Mouse (Mus musculus) adrenal gland, adult 8-10 months (tissue): ENCODE measurements around the gene Gm44965. TPM values are rescaled to one million over a fixed set of nuclear protein-coding genes. Genes with fewer than 3 reads are reported as not detected.

Experiments
- DNase-seq: peaks from one replicate; pipeline ENCODE4 v3.0.0; 2022
- total RNA-seq, 4 experiments: library from RNA; stranded (reverse); gene quantifications; 2 replicates each; pipeline ENCODE4 v1.2.4; 2022

Gene Gm44965
- total RNA-seq, 4 experiments from 2014 or later = 1.8 to 7.7 (median 2.6) TPM; not detected in 1

DNA sequence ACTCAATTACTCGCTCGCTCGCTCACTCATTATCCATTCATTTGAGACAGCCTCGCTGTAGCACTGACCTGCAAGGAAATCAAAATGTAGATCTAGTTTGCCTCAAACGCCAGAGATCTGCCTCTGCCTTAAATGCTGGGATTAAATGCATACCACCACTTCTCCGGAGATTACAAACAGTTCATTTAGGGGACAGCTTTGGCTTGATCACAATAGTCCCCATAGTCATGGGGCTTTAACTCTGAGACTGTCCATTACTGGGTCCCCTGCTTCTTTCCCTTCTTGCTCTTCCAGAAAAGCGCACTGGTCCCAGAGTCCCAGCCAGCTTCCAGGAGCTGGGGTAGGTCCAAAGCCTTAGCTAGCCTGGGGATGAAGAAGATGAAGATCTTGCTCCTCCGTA is 32.7 kb downstream of the Gm44965 start, which contains the start of gene AI854703:
AI854703 (plus strand) TSS at position 301 of the 400 bp plus-strand sequence.
- no peak for DNase-seq

DNA sequence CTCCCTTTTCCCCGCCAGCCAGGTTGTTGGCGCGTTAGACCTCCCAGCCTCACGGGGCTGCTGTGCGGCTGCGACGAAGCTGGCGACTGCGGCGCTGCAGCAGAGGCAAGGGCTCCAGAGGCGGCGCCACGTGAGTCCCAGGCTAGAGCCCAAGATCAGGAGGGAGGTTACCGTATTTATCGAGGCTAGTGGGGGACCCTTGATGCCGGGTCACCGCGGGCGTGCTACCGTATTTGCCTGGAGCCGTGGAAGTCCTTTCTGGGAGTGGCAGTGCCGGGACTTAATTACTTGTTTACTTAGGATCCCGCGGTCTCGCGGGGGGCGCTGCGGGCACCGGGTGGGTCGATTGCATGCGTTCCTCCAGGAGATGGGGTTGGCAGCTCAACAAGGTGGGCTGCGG is 33.2 kb downstream of the Gm44965 start:
- DNase-seq = peak; percentile 44

DNA sequence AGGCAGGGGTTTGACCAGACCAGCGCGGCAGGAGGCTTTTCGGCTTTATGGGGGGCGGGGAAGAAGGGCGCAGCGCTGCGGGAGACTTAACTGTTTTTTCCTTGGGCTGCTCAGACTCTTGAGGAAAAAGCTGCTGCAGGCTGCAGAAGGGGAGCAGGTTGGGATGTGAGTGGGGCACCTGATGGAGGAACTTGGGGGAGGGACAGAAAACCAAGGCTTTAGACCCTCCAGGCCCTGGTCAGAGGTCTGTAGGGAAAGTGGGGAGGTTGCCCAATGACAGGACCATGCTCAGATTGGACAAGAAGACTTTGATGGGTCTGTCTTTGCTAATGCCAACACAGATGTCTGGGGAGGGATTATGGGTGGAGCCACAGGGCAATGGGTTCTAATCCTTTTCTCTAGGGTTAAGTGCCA is 33.8 kb downstream of the Gm44965 start:
- no peak for DNase-seq

DNA sequence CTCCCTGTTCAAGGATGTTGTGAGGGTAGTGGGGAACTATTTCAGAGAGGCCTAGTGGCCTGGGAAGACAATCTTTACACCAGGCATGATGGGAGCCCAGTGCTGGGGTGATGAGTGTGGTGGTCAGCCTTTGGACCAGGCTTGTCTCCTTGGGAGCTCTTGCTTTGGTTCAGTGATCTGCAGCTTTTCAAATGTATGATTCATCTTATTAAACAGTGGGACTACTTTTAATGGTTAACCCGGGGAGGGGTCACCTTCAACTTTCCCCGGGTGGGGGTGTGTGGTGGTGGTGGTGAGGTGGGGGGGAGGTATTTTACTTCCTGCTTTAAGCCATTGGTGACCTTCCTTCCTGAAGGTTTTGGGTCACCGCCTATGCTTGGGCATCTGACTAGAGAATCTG is 34.6 kb downstream of the Gm44965 start:
- DNase-seq = no peak

DNA sequence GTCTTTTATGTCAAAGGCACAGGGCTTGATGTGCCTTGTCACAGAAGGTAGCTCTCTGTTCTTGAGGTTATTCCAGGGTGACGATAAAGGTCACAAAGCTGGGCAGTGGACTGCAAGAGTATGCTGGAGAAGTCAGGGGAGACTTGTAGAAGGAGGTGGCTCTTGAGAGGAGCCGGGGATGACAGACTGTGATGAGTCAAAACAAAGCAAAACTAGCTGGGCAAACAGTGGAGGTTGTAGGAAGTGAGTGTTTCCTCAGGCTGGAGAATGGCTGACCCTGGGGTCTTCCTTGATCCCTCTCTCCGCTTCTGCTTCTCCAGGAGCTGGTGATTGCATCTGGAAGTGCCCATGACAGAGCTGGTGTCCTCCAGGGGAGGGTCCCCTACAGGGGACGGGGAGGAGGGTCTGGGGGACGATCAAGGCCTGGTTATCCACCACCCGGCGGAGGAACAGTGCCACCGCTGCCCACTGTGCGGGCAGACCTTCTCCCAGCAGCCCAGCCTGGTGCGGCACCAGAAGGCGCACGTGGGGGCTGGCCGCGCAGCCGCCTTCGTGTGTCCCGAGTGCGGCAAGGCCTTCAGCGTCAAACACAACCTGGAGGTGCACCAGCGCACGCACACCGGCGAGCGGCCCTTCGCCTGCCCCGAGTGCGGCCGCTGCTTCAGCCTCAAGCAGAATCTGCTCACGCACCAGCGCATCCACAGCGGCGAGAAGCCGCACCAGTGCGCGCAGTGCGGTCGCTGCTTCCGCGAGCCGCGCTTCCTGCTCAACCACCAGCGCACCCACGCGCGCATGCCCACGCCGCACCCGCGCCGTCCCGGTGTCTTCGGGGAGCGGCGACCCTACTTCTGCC is 35.3 kb downstream of the Gm44965 start:
- no peak for DNase-seq

DNA sequence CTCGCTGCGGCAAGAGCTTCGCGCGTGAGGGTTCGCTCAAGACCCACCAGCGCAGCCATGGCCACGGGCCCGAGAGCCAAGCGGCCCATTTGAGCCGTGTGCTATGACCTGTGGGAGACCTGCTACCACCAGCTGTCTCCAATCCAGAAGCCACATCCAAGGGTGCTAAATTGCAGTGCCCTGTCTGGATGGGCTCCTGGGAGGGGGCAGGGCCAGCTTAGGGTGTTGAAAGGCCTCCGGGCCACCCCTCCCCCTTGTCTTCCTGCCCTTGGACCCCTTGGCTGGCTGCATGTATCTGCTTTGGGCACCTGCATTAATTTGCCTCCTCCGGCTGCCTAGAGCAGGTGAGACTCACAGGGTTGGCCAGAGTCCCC is 35.9 kb downstream of the Gm44965 start:
- DNase-seq = no peak

DNA sequence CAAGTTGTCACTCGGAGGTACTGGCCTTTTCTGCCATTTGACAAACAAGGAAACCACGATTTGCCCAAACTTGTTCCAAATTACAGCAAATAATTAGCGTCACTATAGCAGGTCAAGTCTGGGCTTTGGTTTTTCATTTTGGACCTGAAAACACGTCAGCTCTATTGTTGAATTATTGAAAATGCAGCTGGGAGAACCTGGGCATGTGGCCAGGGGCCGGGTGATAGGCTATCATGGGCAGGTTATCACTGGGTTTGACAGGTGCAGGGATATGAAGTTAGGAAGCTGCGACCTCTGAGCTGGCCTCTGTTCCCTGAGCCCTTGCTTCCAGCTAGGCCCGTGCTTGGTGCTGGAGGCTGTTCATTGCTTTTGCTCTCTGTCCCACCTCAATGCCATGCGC is 37.1 kb downstream of the Gm44965 start:
- DNase-seq = no peak

DNA sequence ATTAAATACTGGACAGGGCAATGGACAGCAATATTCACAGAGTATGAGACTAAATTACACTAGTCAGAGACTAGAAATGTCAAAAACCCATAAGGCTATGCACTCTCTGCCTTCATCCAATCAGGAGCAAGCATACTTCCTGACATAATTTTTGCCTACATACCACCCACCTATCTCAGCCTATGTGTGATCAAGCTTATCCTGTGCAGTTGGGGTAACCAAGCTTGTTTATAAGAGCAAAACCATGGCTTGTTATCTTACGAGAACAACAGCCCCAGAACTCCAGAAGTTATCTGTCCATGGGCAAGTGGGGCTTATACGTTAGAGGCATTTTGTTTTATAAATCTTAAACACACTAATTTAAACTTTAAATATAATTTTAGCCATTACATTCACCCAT is 41.4 kb downstream of the Gm44965 start:
- DNase-seq = no peak

DNA sequence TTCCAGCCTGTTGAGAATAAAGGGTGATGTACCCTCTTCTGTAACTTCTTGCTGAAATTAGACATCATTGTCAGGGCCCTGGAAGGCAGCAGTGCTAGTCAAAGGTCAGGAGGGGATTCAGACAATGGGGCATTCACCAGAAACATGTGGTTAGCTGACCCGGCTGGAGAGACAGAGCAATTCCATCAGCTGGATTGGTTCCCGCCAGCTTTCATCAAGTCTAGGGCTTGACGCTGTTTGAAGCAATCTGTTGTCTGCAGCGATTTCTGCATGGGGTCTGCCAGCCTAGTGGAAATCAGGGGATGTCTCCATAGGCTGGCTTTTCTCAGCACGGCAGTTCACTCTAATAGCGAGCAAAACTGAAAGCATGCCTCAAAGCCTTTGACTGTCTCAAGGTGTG is 42.8 kb downstream of the Gm44965 start:
- no peak for DNase-seq

DNA sequence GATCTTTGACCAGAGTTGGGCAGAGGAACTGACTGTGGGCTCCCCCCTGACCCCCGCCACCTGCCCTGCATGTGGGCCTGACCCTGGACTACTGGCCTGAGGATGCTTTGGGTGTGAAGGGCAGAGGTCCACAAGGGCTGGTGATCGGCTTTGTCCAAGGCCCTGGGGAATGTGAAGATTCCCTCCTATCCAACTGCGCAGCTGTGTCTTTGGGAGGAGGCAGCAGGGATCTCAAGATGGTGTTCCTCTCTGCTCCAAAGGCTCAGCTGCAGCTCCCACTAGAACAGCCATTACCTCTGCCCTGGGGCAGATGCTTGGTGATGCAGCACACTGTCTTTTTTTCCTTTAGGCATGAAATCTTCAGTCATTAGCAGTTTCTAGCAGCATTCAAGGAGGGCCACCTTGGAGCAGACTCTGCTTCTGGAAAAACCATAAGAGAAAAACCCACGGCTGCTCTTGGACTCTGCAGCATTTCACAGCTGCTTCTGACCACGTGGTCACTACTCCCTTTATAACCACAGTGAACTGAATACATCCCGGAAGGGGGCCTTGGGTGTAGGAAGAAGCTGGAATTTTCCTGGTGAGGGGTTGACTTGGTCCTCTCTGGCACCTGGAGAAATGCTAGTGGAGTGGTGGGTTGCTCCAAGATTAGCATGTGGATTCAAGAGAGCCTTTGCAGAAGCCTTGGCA is 44.2 kb downstream of the Gm44965 start:
- DNase-seq = no peak

DNA sequence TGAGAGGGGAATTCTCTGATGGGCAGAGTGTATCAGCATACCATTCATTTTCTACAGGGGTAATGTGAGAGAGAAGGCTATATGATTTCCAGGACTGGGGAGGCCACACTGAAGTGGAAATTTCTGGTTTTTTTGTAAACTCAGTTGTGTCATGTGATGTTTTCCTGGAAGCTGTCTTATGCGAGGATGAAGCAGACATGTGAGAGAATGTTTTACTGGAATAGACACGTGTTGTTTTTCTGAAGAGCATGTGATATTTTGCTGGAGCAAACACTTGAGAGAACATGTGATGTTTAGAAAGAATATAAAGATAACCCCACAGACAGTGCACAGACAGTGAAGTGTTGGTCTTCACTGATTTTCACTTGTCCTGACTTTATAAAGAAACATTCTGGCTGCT is 44.8 kb downstream of the Gm44965 start:
- no peak for DNase-seq

DNA sequence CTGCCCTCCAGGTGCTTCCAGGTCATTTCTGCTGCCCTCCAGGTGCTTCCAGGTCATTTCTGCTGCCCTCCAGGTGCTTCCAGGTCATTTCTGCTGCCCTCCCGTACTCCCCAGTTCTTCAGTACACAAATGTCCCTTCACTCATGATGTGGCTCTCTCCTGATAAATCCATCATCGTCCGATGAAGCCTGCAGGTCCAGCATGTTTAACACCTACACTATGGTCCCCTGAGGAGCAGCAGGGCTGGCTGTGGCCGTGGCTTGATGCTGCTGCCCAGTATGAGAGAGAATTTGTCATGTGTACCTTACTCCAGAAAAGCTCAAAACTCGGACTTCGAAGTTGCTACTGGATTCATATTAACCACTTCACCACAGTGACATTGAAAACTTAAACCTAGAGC is 47.6 kb downstream of the Gm44965 start:
- no peak for DNase-seq

DNA sequence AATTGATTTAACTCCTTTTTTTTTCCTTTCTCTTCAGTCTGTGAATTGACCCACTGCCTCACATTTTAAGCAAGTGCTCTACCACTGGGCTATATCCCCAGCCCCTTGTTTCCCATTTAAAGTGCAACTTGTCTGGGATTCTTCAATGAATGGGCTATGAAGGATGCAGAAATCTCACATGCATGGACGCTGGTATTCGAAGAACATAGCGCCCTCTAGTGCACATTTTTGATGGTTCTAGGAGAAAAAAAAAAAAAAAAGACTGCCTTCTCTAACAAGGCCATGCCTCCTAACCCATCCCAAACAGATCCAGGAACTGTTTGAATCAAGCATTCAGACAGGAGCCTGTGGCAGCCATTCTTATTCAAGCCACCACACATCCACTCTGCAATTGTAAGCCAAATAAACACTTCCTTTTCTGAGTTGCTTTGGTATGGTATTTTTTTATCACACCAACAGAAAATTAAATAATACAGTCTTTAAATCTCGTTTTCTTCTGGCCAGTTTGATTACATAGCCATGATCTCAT is 49.1 kb downstream of the Gm44965 start:
- no peak for DNase-seq

DNA sequence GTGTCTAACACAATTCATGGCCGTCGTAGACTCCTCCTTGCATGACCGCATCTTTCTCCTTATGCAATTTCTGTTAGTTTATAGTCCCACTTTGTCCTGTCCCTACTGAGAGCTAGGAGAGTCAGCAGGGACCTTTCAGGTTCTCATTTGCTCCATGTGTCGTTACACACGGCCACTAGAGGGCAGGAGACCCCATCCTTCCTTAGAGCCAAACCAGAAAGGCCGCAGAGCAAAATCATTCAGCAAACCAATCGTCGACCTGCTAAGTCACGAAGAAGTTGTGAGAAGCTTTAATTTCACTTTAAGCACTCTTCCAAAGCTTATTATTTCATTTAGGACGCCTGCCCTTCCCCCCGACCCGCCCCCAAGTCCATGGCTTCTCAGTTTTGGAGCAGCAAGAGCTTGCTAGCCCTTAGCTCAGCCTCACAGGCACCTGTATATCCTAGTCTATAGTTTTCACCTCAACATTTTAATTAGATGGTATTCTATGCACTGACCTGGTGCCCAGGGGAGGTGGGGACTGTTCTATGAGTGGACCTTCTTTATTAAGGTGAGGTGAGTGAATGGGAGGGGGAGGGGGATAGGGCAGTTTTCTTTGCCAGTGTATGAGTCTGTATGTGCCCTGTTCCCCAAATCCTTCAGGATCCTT is 52.0 kb downstream of the Gm44965 start:
- DNase-seq = peak; percentile 45

DNA sequence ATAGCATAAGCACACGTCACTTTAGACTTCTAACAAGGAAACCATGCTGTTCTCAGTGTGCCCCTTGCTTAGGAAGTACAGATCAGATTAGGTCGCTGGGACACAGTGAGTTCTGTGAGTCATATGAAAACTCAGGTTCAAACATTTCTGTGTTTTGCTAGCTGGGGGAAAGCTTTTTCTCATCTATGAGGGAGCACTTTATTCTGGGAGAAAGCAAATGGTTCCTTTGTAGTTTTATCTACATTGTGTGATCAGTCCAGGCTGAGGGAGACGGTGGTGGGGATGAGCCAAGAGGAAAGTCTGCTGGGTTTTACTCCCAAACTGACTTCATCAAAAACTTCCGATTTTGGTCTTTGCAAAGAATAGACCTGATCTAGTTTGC is 52.6 kb downstream of the Gm44965 start:
- no peak for DNase-seq

DNA sequence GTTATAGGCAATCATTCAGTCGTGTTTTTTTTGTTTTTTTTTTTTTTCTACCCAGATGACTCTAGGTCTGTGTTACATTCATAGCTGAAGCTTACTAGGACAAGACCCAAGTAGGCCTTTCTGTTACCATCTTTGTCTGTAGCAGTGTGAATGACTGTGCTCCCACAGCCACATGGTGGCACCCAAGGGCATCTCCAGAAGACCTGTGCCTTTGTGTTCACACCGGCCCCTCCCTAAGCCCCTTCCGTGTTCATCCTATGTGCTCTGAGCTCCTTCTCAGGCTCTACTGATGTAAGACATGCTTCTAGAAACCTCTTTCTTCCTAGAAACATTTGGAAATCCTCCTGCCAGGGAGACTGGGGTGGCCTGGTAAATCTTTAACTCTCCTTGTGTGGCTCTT is 53.3 kb downstream of the Gm44965 start, which contains the start of gene Gimap8:
Gimap8 (plus strand) TSS at position 240 of the 400 bp plus-strand sequence.
- DNase-seq = no peak

DNA sequence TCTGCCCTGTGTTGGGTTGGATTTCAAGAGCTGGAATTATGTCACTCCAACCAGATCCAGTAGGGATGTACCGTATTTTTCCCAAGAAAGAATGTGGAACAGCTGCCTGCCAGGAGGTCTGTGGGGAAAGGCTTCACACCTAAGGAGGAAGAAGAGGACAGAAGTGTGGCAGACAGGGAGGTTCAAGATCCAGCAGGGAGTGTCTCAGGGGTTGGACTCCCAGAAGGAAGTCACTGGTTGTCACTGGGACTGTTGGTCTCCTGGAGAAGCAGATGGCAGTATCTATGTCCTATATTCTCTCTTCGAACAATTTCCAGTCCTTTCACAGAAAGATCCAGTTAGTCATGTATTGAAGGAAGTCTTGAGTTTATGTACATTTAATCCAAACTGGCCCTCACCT is 53.9 kb downstream of the Gm44965 start:
- DNase-seq = no peak

DNA sequence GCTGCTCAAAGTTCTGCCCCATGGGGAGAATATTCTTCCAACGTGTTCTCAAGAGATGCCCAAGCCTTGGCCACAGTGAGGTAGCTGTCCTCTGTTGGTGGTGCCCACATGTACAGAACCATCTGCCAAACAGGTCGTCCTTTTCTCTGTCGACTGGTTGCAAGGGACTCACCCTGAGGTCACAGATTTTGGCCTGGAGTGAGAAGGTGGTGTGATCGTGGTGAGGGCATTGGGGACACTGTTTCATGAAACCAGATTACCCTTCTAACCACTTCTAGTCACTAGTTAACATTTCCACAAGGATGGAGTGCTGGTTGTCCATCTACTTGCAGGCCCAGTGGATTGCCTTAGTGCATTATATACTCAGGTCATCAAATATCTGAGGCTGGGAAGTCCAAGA is 55.0 kb downstream of the Gm44965 start:
- DNase-seq = no peak

DNA sequence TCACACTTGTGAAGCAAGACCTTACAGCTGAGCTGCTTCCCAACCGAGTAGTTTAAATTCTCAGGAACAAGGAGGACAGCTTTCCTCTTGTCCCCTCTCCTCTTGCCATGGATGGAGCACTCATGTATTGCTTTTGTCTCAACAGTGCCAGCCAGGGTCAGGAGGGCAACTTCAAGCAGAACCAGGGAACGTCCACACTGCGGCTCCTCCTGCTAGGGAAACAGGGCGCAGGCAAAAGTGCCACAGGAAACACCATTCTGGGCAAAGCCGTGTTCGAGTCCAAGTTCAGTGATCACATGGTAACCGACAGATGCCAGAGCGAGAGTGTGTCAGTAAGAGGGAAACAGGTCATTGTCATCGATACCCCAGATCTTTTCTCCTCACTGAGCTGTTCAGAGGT is 56.3 kb downstream of the Gm44965 start:
- DNase-seq = no peak

DNA sequence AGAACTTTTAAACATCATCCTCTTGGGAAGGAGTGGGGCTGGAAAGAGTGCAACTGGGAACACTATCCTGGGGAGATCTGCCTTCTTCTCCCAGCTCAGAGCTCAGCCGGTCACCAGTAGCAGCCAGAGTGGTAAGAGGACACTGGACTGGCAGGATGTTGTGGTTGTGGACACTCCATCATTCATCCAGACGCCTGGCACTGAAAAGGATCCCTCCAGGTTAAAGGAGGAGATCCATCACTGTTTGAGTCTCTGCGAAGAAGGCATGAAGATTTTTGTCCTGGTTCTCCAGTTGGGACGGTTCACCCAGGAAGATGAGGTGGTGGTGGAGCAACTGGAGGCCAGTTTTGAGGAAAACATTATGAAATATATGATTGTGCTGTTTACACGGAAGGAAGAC is 65.0 kb downstream of the Gm44965 start:
- no peak for DNase-seq

DNA sequence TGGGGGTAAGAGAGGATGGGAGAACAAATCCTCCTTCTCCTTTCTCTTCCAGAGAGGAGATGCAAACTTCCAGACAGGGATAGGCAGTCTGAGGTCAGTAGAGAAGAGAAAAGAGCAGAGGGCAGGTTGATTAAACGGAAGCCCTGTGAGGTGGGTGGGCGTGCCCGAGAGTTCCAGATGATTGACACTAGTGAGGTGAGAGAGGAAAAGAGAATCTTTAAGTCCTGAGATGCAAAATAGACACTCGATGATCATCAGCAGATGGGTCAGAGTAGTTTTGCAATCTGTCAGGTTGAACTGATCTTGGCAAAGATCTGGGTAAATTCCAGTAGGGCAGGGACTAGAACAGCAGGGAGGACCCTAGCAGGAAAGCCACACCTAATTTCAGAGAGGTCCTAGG is 71.0 kb downstream of the Gm44965 start:
- no peak for DNase-seq

DNA sequence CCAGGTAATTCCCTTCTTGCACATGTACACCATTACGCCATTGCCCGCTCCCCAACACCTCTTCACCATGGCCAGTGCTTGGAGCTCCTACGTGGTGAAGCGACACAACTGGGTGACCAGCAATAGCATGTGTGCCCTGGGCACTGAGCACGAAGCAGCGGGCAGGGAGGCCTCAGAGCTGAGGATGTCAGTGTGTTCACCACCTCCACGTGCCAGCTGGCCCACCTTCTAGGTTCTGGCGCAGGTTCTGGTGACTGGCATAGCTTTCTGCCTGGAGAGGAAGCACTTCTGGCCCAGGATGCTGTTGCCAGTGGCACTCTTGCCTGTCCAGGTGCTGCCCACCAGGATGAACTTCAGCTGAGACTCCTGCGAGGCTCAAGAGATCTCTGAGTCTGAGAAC is 71.7 kb downstream of the Gm44965 start:
- no peak for DNase-seq

DNA sequence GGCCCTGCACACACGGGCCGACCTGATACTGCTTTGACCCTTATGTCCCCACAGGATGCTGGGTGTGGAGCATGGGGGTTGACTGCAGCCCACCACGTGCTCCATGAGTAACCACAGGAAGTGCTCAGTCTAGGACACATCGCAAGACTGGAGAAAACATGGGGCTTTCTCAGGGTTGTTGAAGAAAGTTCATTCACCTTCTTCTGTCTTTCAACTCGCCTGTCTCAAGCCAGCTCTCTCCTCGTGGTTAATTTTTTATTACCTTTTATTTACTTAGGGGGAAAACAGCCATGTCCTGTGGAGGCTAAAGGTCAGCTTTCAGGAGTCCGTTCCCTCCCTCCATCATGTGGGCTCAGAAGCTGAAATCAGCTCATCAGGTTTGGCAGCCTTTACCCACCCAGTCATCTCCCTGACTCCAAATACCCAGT is 72.4 kb downstream of the Gm44965 start:
- DNase-seq = no peak
